ENCODE assay signal across 8 mouse cellular contexts in genomic region chr14:18326968-18327672, GRCm38 (mm10). TPM values are rescaled to one million over a fixed set of nuclear protein-coding genes. Genes with fewer than 3 reads are reported as not detected.
A peak's percentile ranks its signal among the peaks of the same experiment; 100 is the strongest.
DNase-seq lines count a peak whose midpoint lies in the region; ATAC-seq and TF ChIP-seq lines count a peak whose summit lies in the region.

No protein-coding gene starts in this region.

- TF ChIP-seq EP300 in heart, adult 2 months (IDR thresholded peaks at IDR 0.05; ENCODE audit: insufficient read depth, low read depth, low read length) = no peak
- no peak for TF ChIP-seq EP300 in liver, postnatal 0 days (IDR thresholded peaks at IDR 0.05; ENCODE audit: low read depth)

- no peak overlapping the region for H3K27ac ChIP-seq in thymus, adult 2 months (ENCODE audit: control insufficient read depth, insufficient read depth, low read length)
- H3K27ac ChIP-seq in heart, adult 2 months = peak overlapping the region; percentile 64
- no peak overlapping the region for H3K27ac ChIP-seq in kidney, adult 2 months (ENCODE audit: insufficient read depth, low read depth, low read length)
- H3K27ac ChIP-seq in liver, postnatal 0 days (ENCODE audit: low read depth) = no peak overlapping the region

- no peak overlapping the region; the same call in 1 of the 2 replicates for H3K4me3 ChIP-seq in thymus, adult 2 months (ENCODE audit: control insufficient read depth, insufficient read depth, low read length)
- H3K4me3 ChIP-seq in heart, adult 2 months = peak overlapping the region; percentile 58
- peak overlapping the region; percentile 52 for H3K4me3 ChIP-seq in kidney, adult 2 months (ENCODE audit: insufficient read depth, low read depth, low read length)
- H3K4me3 ChIP-seq in liver, postnatal 0 days (ENCODE audit: low read depth, low read length) = peak overlapping the region; percentile 50

- intact Hi-C loops in heart, adult 2 months (cut with DNase I) = no loop called here

- TF ChIP-seq POLR2A in thymus, adult 2 months (IDR thresholded peaks at IDR 0.05; ENCODE audit: control insufficient read depth, extremely low read depth, insufficient read depth, low read length, poor library complexity) = no peak
- TF ChIP-seq POLR2A in heart, adult 2 months (IDR thresholded peaks at IDR 0.05; ENCODE audit: insufficient read depth, low read depth, low read length) = no peak
- no peak for TF ChIP-seq POLR2A in kidney, adult 2 months (IDR thresholded peaks at IDR 0.05; ENCODE audit: low read depth, low read length)

- no peak for TF ChIP-seq CTCF in thymus, adult 2 months (IDR thresholded peaks at IDR 0.05; ENCODE audit: borderline replicate concordance, control insufficient read depth, extremely low read depth, insufficient read depth, low read length, poor library complexity)
- peak; percentile 44 for TF ChIP-seq CTCF in heart, adult 2 months (IDR thresholded peaks at IDR 0.05)
- TF ChIP-seq CTCF in kidney, adult 2 months (conservative IDR thresholded peaks at IDR 0.05; ENCODE audit: insufficient read depth, insufficient read length, low read depth, low read length) = no peak
- TF ChIP-seq CTCF in liver, postnatal 0 days (IDR thresholded peaks at IDR 0.05; ENCODE audit: low read depth) = peak; percentile 13; the same call in 1 of the 2 replicates

- H3K27me3 ChIP-seq in thymus, adult 2 months (ENCODE audit: control insufficient read depth, insufficient read depth, low read length) = no peaks in the 10 kb centered on the region
- H3K27me3 ChIP-seq in heart, adult 2 months (ENCODE audit: control insufficient read depth, insufficient read depth, low read length) = no peaks in the 10 kb centered on the region
- no peaks in the 10 kb centered on the region for H3K27me3 ChIP-seq in kidney, adult 2 months (replicated peaks; ENCODE audit: control insufficient read depth, insufficient read depth, low read length)
- no peaks in the 10 kb centered on the region for H3K27me3 ChIP-seq in liver, postnatal 0 days (ENCODE audit: insufficient read depth, low read length)

- peaks cover 10% of the 10 kb centered on the region; the same call in 1 of the 2 replicates for H3K4me1 ChIP-seq in thymus, adult 2 months (replicated peaks; ENCODE audit: control insufficient read depth, insufficient read depth, low read length)
- peaks cover 7% of the 10 kb centered on the region for H3K4me1 ChIP-seq in heart, adult 2 months (ENCODE audit: control insufficient read depth, insufficient read depth, low read length)
- H3K4me1 ChIP-seq in kidney, adult 2 months (ENCODE audit: control insufficient read depth, insufficient read depth, low read length) = no peaks in the 10 kb centered on the region; the same call in 1 of the 2 replicates
- H3K4me1 ChIP-seq in liver, postnatal 0 days (ENCODE audit: insufficient read depth) = peaks cover 10% of the 10 kb centered on the region

- peak overlapping the region; percentile 87 for H3K4me2 ChIP-seq in liver, postnatal 0 days (ENCODE audit: low read depth, low read length)

- no peaks in the 10 kb centered on the region; the same call in 1 of the 2 replicates for H3K79me2 ChIP-seq in heart, adult 2 months (replicated peaks; ENCODE audit: control insufficient read depth, insufficient read depth, low read length)

- H3K9me3 ChIP-seq in liver, postnatal 0 days (ENCODE audit: low read length) = no peaks in the 10 kb centered on the region

- DNase-seq in thymus, adult 2 months = peak; percentile 15
- no peak for DNase-seq in thymus, postnatal 0 days (ENCODE audit: low spot score)
- peak; percentile 67 to 71 for DNase-seq in cerebellum, postnatal 10 days
- DNase-seq in heart, adult 2 months = peak; percentile 49 to 59
- peak; percentile 54 for DNase-seq in kidney, adult 2 months
- peak; percentile 38 for DNase-seq in liver, postnatal 0 days
- DNase-seq in retina, postnatal 1 day = peak; percentile 70

- 0 out of 2 replicates have a peak, but pooled peaks have one; percentile 14 for ATAC-seq in liver, postnatal 0 days
- ATAC-seq in inflammation-experienced regulatory T-cells, adult 6 months = no peak

- H3K36me3 ChIP-seq in thymus, adult 2 months (ENCODE audit: control insufficient read depth, insufficient read depth, low read length) = peaks cover 4% of the 10 kb centered on the region
- peaks cover 13% of the 10 kb centered on the region for H3K36me3 ChIP-seq in heart, adult 2 months (ENCODE audit: control insufficient read depth, insufficient read depth, low read length)
- no peaks in the 10 kb centered on the region; the same call in 1 of the 2 replicates for H3K36me3 ChIP-seq in kidney, adult 2 months (ENCODE audit: control insufficient read depth, insufficient read depth, low read length)
- H3K36me3 ChIP-seq in liver, postnatal 0 days (replicated peaks; ENCODE audit: insufficient read depth, low read length) = 0 out of 2 replicates have a peak, but pooled peaks cover 5% of the 10 kb centered on the region

- H3K9ac ChIP-seq in heart, adult 2 months (ENCODE audit: low read depth, low read length) = peak overlapping the region; percentile 89
- peak overlapping the region; percentile 68 for H3K9ac ChIP-seq in liver, postnatal 0 days (replicated peaks)

- WGBS in thymus, adult 2 months = 73% methylated on average over 37 of the region's 37 CpGs
- WGBS in heart, adult 2 months = 5% methylated on average over 31 of the region's 37 CpGs
- 6% methylated on average over 37 of the region's 37 CpGs for WGBS in kidney, adult 2 months
- 9% methylated on average over 27 of the region's 37 CpGs for WGBS in liver, postnatal 0 days (ENCODE audit: insufficient replicate concordance)

RNA-seq across cellular contexts. Expression of gene Ube2e1, which starts 4.5 kb away (rescaled TPM):
- 45.5 and 52.5 TPM in 2 replicates for polyA plus RNA-seq in thymus, adult 2 months (2012; rRNA removed)
- polyA plus RNA-seq in thymus, postnatal 0 days (2015; fragmentation: Nextera tagmentation; extraction: Ambion mirVana) = 173 and 189 TPM in 2 replicates
- 10 to 100 TPM; 36.8 to 42.5 TPM for total RNA-seq in heart, adult 2 months (2021)
- polyA plus RNA-seq in heart, adult 2 months (2012; rRNA removed) = 21.9 and 46.1 TPM in 2 replicates
- 38.1 and 51.8 TPM in 2 replicates for polyA plus RNA-seq in kidney, adult 2 months (2012; rRNA removed)
- polyA plus RNA-seq in liver, postnatal 0 days (2015; fragmentation: Nextera tagmentation; extraction: Ambion mirVana) = 40.8 and 43.5 TPM in 2 replicates
- 10 to 100 TPM; 36.4 to 53.2 (median 52.3) TPM for polyA plus RNA-seq in inflammation-experienced regulatory T-cells, adult 6 months (2017; shearing (Covaris generic))

RNA-seq across cellular contexts. Expression of gene Rpl15, which starts 55.9 kb away (rescaled TPM):
- polyA plus RNA-seq in thymus, adult 2 months (2012; rRNA removed) = 405 and 467 TPM in 2 replicates
- 550 and 568 TPM in 2 replicates for polyA plus RNA-seq in thymus, postnatal 0 days (2015; fragmentation: Nextera tagmentation; extraction: Ambion mirVana)
- total RNA-seq in heart, adult 2 months (2021) = 100 to 1,000 TPM; 499 to 586 TPM
- polyA plus RNA-seq in heart, adult 2 months (2012; rRNA removed) = 160 and 269 TPM in 2 replicates
- 257 and 357 TPM in 2 replicates for polyA plus RNA-seq in kidney, adult 2 months (2012; rRNA removed)
- polyA plus RNA-seq in liver, postnatal 0 days (2015; fragmentation: Nextera tagmentation; extraction: Ambion mirVana) = 224 and 240 TPM in 2 replicates
- polyA plus RNA-seq in inflammation-experienced regulatory T-cells, adult 6 months (2017; shearing (Covaris generic)) = 1,000 to 10,000 TPM in 2 of 3 experiments, 100 to 1,000 TPM in 1; 763 to 1,029 (median 1,027) TPM

RNA-seq across cellular contexts. Expression of gene Nkiras1, which starts 56.2 kb away (rescaled TPM):
- 4.6 and 4.7 TPM in 2 replicates for polyA plus RNA-seq in thymus, adult 2 months (2012; rRNA removed)
- 17.4 and 17.7 TPM in 2 replicates for polyA plus RNA-seq in thymus, postnatal 0 days (2015; fragmentation: Nextera tagmentation; extraction: Ambion mirVana)
- total RNA-seq in heart, adult 2 months (2021) = 10 to 100 TPM; 31.5 to 35.9 TPM
- polyA plus RNA-seq in heart, adult 2 months (2012; rRNA removed) = 12.7 and 18.8 TPM in 2 replicates
- polyA plus RNA-seq in kidney, adult 2 months (2012; rRNA removed) = 9.4 and 13.1 TPM in 2 replicates
- 19.1 and 20.1 TPM in 2 replicates for polyA plus RNA-seq in liver, postnatal 0 days (2015; fragmentation: Nextera tagmentation; extraction: Ambion mirVana)
- polyA plus RNA-seq in inflammation-experienced regulatory T-cells, adult 6 months (2017; shearing (Covaris generic)) = 10 to 100 TPM; 23.8 to 32.7 (median 27.0) TPM

Comparison
In these comparisons a context has a peak if more than half of its experiments do, and no peak if none do; other contexts are left out.
1. CTCF ChIP-seq: peak in heart, adult 2 months (single experiment) and liver, postnatal 0 days (single experiment); none in thymus, adult 2 months (single experiment) and kidney, adult 2 months (single experiment).